Comparison of ENCODE assay signal across 14 mouse cellular contexts in genomic region chr16:33873282-33873681, GRCm38 (mm10). TPM values are rescaled to one million over a fixed set of nuclear protein-coding genes. Genes with fewer than 3 reads are reported as not detected.
DNase-seq lines count a peak whose midpoint lies in the region; ATAC-seq and TF ChIP-seq lines count a peak whose summit lies in the region.
"Had no signal": no experiment of that assay in that cellular context is flagged by ENCODE, and none has a peak within 500 bp of the region (broad histone marks: within the 10 kb centered on the region; RNA-seq: fewer than 3 reads in every experiment).

No protein-coding gene starts in this region.

- H3K4me1 ChIP-seq in heart, embryonic 13.5 days = peaks cover 46% of the 10 kb centered on the region
- H3K4me1 ChIP-seq in midbrain, embryonic 11.5 days (ENCODE audit: control insufficient read depth, insufficient read depth, low read length) = no peaks in the 10 kb centered on the region
- no peaks in the 10 kb centered on the region for H3K4me1 ChIP-seq in midbrain, embryonic 15.5 days
- H3K4me1 ChIP-seq in embryonic facial prominence, embryonic 12.5 days = peaks cover 47% of the 10 kb centered on the region
- H3K4me1 ChIP-seq in stomach, postnatal 0 days (replicated peaks; ENCODE audit: control insufficient read depth, insufficient read depth) = peaks cover 10% of the 10 kb centered on the region

- no peak for TF ChIP-seq EP300 in stomach, postnatal 0 days (optimal IDR thresholded peaks at IDR 0.05)

- intact Hi-C loops in heart, postnatal 36 days (cut with DNase I) = no loop called here

- no peak for DNase-seq in heart, postnatal 36 days
- DNase-seq in midbrain, embryonic 11.5 days (ENCODE audit: low spot score, missing footprints) = peak; percentile 59
- no peak for DNase-seq in stomach, postnatal 0 days (ENCODE audit: low spot score)
- DNase-seq in adrenal gland, postnatal 36 days = no peak
- DNase-seq in retina, postnatal 1 day = no peak
- DNase-seq: cerebellum, adult 9-10 months; lung, postnatal 4 days had no signal

- TF ChIP-seq CTCF in stomach, postnatal 0 days (IDR thresholded peaks at IDR 0.05; ENCODE audit: low read depth) = no peak

- 43% methylated on average over 7 of the region's 7 CpGs for WGBS in heart, embryonic 13.5 days
- 73% methylated on average over 7 of the region's 7 CpGs for WGBS in midbrain, embryonic 11.5 days
- WGBS in midbrain, embryonic 15.5 days = 62% methylated on average over 7 of the region's 7 CpGs
- WGBS in embryonic facial prominence, embryonic 12.5 days = 65% methylated on average over 7 of the region's 7 CpGs
- 36% methylated on average over 7 of the region's 7 CpGs for WGBS in stomach, postnatal 0 days

- H3K27ac ChIP-seq in heart, embryonic 13.5 days (replicated peaks) = peak overlapping the region; percentile 63
- no peak overlapping the region for H3K27ac ChIP-seq in midbrain, embryonic 11.5 days (ENCODE audit: low read depth, low read length)
- H3K27ac ChIP-seq in midbrain, embryonic 15.5 days = no peak overlapping the region
- peak overlapping the region; percentile 76 for H3K27ac ChIP-seq in embryonic facial prominence, embryonic 12.5 days
- peak overlapping the region; percentile 79 for H3K27ac ChIP-seq in stomach, postnatal 0 days (replicated peaks)
- H3K27ac ChIP-seq: forebrain, embryonic 12.5 days; hindbrain, embryonic 10.5 days; limb, embryonic 12.5 days; midbrain, embryonic 13.5 days had no signal

- H3K4me2 ChIP-seq in heart, embryonic 13.5 days = no peak overlapping the region
- no peak overlapping the region for H3K4me2 ChIP-seq in midbrain, embryonic 11.5 days
- no peak overlapping the region for H3K4me2 ChIP-seq in midbrain, embryonic 15.5 days
- H3K4me2 ChIP-seq in embryonic facial prominence, embryonic 12.5 days (replicated peaks) = no peak overlapping the region
- H3K4me2 ChIP-seq in stomach, postnatal 0 days (replicated peaks; ENCODE audit: low read depth) = no peak overlapping the region
- H3K4me2 ChIP-seq: forebrain, embryonic 12.5 days; limb, embryonic 12.5 days; midbrain, embryonic 13.5 days had no signal

- no peaks in the 10 kb centered on the region for H3K27me3 ChIP-seq in heart, embryonic 13.5 days (replicated peaks)
- H3K27me3 ChIP-seq in midbrain, embryonic 11.5 days (ENCODE audit: control insufficient read depth, insufficient read depth, low read length) = no peaks in the 10 kb centered on the region
- no peaks in the 10 kb centered on the region for H3K27me3 ChIP-seq in midbrain, embryonic 15.5 days (replicated peaks)
- H3K27me3 ChIP-seq in embryonic facial prominence, embryonic 12.5 days = no peaks in the 10 kb centered on the region
- H3K27me3 ChIP-seq in stomach, postnatal 0 days (ENCODE audit: control insufficient read depth, insufficient read depth, low read length) = no peaks in the 10 kb centered on the region
- H3K27me3 ChIP-seq: forebrain, embryonic 12.5 days; limb, embryonic 12.5 days; midbrain, embryonic 13.5 days had no signal

- 0 out of 2 replicates have a peak, but pooled peaks cover 2% of the 10 kb centered on the region for H3K9me3 ChIP-seq in heart, embryonic 13.5 days
- H3K9me3 ChIP-seq in midbrain, embryonic 11.5 days (ENCODE audit: control insufficient read depth, low read length) = no peaks in the 10 kb centered on the region
- no peaks in the 10 kb centered on the region for H3K9me3 ChIP-seq in midbrain, embryonic 15.5 days
- H3K9me3 ChIP-seq in embryonic facial prominence, embryonic 12.5 days = no peaks in the 10 kb centered on the region
- no peaks in the 10 kb centered on the region for H3K9me3 ChIP-seq in stomach, postnatal 0 days (ENCODE audit: control insufficient read depth, low read length)
- H3K9me3 ChIP-seq: forebrain, embryonic 12.5 days; hindbrain, embryonic 10.5 days; limb, embryonic 12.5 days; midbrain, embryonic 13.5 days had no signal

- H3K36me3 ChIP-seq in heart, embryonic 13.5 days = peaks cover 17% of the 10 kb centered on the region; the same call in 1 of the 2 replicates
- no peaks in the 10 kb centered on the region for H3K36me3 ChIP-seq in midbrain, embryonic 11.5 days (ENCODE audit: control insufficient read depth, insufficient read depth, low read length)
- no peaks in the 10 kb centered on the region for H3K36me3 ChIP-seq in midbrain, embryonic 15.5 days (replicated peaks)
- peaks cover 9% of the 10 kb centered on the region; the same call in 1 of the 2 replicates for H3K36me3 ChIP-seq in embryonic facial prominence, embryonic 12.5 days
- H3K36me3 ChIP-seq in stomach, postnatal 0 days (ENCODE audit: control insufficient read depth, insufficient read depth, low read length) = no peaks in the 10 kb centered on the region
- H3K36me3 ChIP-seq: forebrain, embryonic 12.5 days; hindbrain, embryonic 10.5 days; midbrain, embryonic 13.5 days had no signal

- H3K9ac ChIP-seq in heart, embryonic 13.5 days = 0 out of 2 replicates have a peak overlapping the region, but pooled peaks have one; percentile 13
- H3K9ac ChIP-seq in midbrain, embryonic 11.5 days (ENCODE audit: low read length) = no peak overlapping the region
- no peak overlapping the region for H3K9ac ChIP-seq in midbrain, embryonic 15.5 days
- no peak overlapping the region for H3K9ac ChIP-seq in embryonic facial prominence, embryonic 12.5 days
- no peak overlapping the region for H3K9ac ChIP-seq in stomach, postnatal 0 days (ENCODE audit: low read length)
- H3K9ac ChIP-seq: forebrain, embryonic 12.5 days; limb, embryonic 12.5 days; midbrain, embryonic 13.5 days had no signal

- ATAC-seq in heart, embryonic 13.5 days (ENCODE audit: extremely low read depth, insufficient number of reproducible peaks, low FRiP score, low TSS enrichment) = no peak
- no peak for ATAC-seq in midbrain, embryonic 11.5 days (ENCODE audit: low FRiP score)
- ATAC-seq in midbrain, embryonic 15.5 days (replicated peaks) = no peak
- no peak for ATAC-seq in embryonic facial prominence, embryonic 12.5 days (ENCODE audit: insufficient number of reproducible peaks, insufficient read depth, low FRiP score, low TSS enrichment)
- no peak for ATAC-seq in stomach, postnatal 0 days (ENCODE audit: low FRiP score, low TSS enrichment)
- ATAC-seq: midbrain, embryonic 13.5 days had no signal

- H3K4me3 ChIP-seq in heart, embryonic 13.5 days = no peak overlapping the region
- no peak overlapping the region for H3K4me3 ChIP-seq in midbrain, embryonic 11.5 days (ENCODE audit: low read depth, low read length)
- H3K4me3 ChIP-seq in midbrain, embryonic 15.5 days = no peak overlapping the region
- H3K4me3 ChIP-seq in embryonic facial prominence, embryonic 12.5 days = no peak overlapping the region
- H3K4me3 ChIP-seq in stomach, postnatal 0 days (ENCODE audit: low read depth, low read length) = no peak overlapping the region
- H3K4me3 ChIP-seq: forebrain, embryonic 12.5 days; hindbrain, embryonic 10.5 days; limb, embryonic 12.5 days; midbrain, embryonic 13.5 days had no signal

RNA-seq across cellular contexts. Expression of gene Itgb5, which starts 43.8 kb away (rescaled TPM):
- polyA plus RNA-seq in heart, embryonic 13.5 days (2015; fragmentation: Nextera tagmentation; extraction: Ambion mirVana) = 37.6 and 49.0 TPM in 2 replicates
- 10 to 100 TPM; 87.2 to 94.3 TPM for total RNA-seq in heart, postnatal 36 days (2021)
- polyA plus RNA-seq in midbrain, embryonic 11.5 days (2014; fragmentation: Nextera tagmentation; extraction: Ambion mirVana) = 22.0 and 23.2 TPM in 2 replicates
- polyA plus RNA-seq in midbrain, embryonic 15.5 days (2015; fragmentation: Nextera tagmentation; extraction: Ambion mirVana) = 24.1 and 24.6 TPM in 2 replicates
- 120 and 130 TPM in 2 replicates for polyA plus RNA-seq in embryonic facial prominence, embryonic 12.5 days (2016; fragmentation: Nextera tagmentation; extraction: Ambion mirVana)
- polyA plus RNA-seq in stomach, postnatal 0 days (2015; fragmentation: Nextera tagmentation; extraction: Ambion mirVana) = 26.0 and 29.9 TPM in 2 replicates
- total RNA-seq in adrenal gland, postnatal 36 days (2021) = 100 to 1,000 TPM; 178 to 230 TPM

Comparison
In these comparisons a context has a peak if more than half of its experiments do, and no peak if none do; other contexts are left out.
1. H3K27ac ChIP-seq: peak in heart, embryonic 13.5 days (single experiment), embryonic facial prominence, embryonic 12.5 days (single experiment) and stomach, postnatal 0 days (single experiment); none in midbrain, embryonic 11.5 days (single experiment) and midbrain, embryonic 15.5 days (single experiment).